Mouse (Mus musculus) midbrain, embryonic 10.5 days (tissue): ENCODE results near the gene Olfr652. TPM values are rescaled to one million over a fixed set of nuclear protein-coding genes. Genes with fewer than 3 reads are reported as not detected.

Experiments
- polyA plus RNA-seq: library from polyadenylated mRNA; unstranded; fragments of >200 nt; fragmentation: Nextera tagmentation; extraction: Ambion mirVana; gene quantifications from 2 replicates; pipeline ENCODE4 v1.2.1, GENCODE M21; 2016

Gene Olfr652
- polyA plus RNA-seq, 1 experiment from 2014 or later: not detected

Other genes starting within 250 kb of the Olfr652 start
- gene Trim12a, start 245.4 kb upstream of the Olfr652 start, polyA plus RNA-seq: 1.2 and 1.8 TPM in 2 replicates
- not detected in 2 replicates for gene Trim34b, start 231.4 kb upstream of the Olfr652 start, polyA plus RNA-seq
- gene Trim12c, start 207.5 kb upstream of the Olfr652 start, polyA plus RNA-seq: 0.41 and 0.46 TPM in 2 replicates
- gene Trim30b, start 191.0 kb upstream of the Olfr652 start, polyA plus RNA-seq: 0.25 TPM in 1 of 2 replicates, not detected in the other
- not detected in 2 replicates for gene Trim30c, start 160.1 kb upstream of the Olfr652 start, polyA plus RNA-seq
- gene Trim30a, start 95.7 kb upstream of the Olfr652 start, polyA plus RNA-seq: 0.30 and 0.51 TPM in 2 replicates
- gene Trim30d, start 53.1 kb upstream of the Olfr652 start, polyA plus RNA-seq: 0.12 and 0.35 TPM in 2 replicates
- not detected in 2 replicates for gene Olfr651, start 10.8 kb upstream of the Olfr652 start, polyA plus RNA-seq
- gene Olfr653, start 16.4 kb downstream of the Olfr652 start, polyA plus RNA-seq: not detected in 2 replicates
- not detected in 2 replicates for gene Olfr654, start 26.1 kb downstream of the Olfr652 start, polyA plus RNA-seq
- 0.10 TPM in 1 of 2 replicates, not detected in the other for gene Olfr655, start 40.9 kb downstream of the Olfr652 start, polyA plus RNA-seq
- gene Olfr656, start 53.1 kb downstream of the Olfr652 start, polyA plus RNA-seq: not detected in 2 replicates
- gene Olfr657, start 63.9 kb downstream of the Olfr652 start, polyA plus RNA-seq: not detected in 2 replicates
- gene Olfr658, start 86.4 kb downstream of the Olfr652 start, polyA plus RNA-seq: not detected in 2 replicates
- gene Olfr659, start 105.9 kb downstream of the Olfr652 start, polyA plus RNA-seq: not detected in 2 replicates
- gene Olfr661, start 125.6 kb downstream of the Olfr652 start, polyA plus RNA-seq: not detected in 2 replicates
- not detected in 2 replicates for gene Usp17le, start 216.6 kb downstream of the Olfr652 start, polyA plus RNA-seq